Mouse (Mus musculus) adrenal gland, postnatal 4 days (tissue): ENCODE data around the gene Tmc7. TPM values are rescaled to one million over a fixed set of nuclear protein-coding genes. Genes with fewer than 3 reads are reported as not detected.

ENCODE experiments used
- DNase-seq, 2 experiments: peaks; one replicate each; pipeline ENCODE4 v3.0.0; 2021 to 2022; ENCODE audit warnings: low spot score in 2 of 2, mixed read lengths in 2 of 2
- total RNA-seq, 2 experiments: library from RNA; stranded (reverse); gene quantifications; 2 replicates each; pipeline ENCODE4 v1.2.3; 2021

Gene Tmc7
- total RNA-seq, 2 experiments from 2014 or later, result 1.7 to 2.5 TPM

GRCm38 (mm10) chr7:118503844-118504243 lies 80.7 kb downstream of the Tmc7 start:
- no peak for DNase-seq

- no peak for DNase-seq
These were observed 82.2 kb downstream of the Tmc7 start for GRCm38 (mm10) chr7:118502333-118502732.

- DNase-seq, result no peak
These were observed 84.6 kb downstream of the Tmc7 start for GRCm38 (mm10) chr7:118499784-118500435.

- no peak for DNase-seq
These were observed 85.4 kb downstream of the Tmc7 start for GRCm38 (mm10) chr7:118498984-118499783.

GRCm38 (mm10) chr7:118494892-118495579 lies 89.5 kb downstream of the Tmc7 start:
- DNase-seq, result no peak

GRCm38 (mm10) chr7:118493892-118494291 lies 90.6 kb downstream of the Tmc7 start:
- no peak for DNase-seq

- DNase-seq, result peak; percentile 37 to 55
These were observed 92.9 kb downstream of the Tmc7 start, which contains the start of gene Itpripl2 for GRCm38 (mm10) chr7:118491431-118492147. Gene Itpripl2 (minus strand): TSS chr7:118491975.

- DNase-seq, result no peak
These were observed 93.7 kb downstream of the Tmc7 start for GRCm38 (mm10) chr7:118490666-118491430.

- no peak for DNase-seq
These were observed 94.5 kb downstream of the Tmc7 start for GRCm38 (mm10) chr7:118489706-118490665.

GRCm38 (mm10) chr7:118488060-118488664 lies 96.4 kb downstream of the Tmc7 start:
- DNase-seq, result no peak

GRCm38 (mm10) chr7:118486917-118487316 lies 97.6 kb downstream of the Tmc7 start:
- no peak for DNase-seq

Other genes starting within 250 kb of the Tmc7 start
- 10 to 100 TPM; 19.6 to 21.0 TPM for gene Syt17, start 136.5 kb downstream of the Tmc7 start, total RNA-seq
- gene Itpripl2, start 92.8 kb downstream of the Tmc7 start, total RNA-seq, result 10 to 100 TPM; 19.8 to 22.0 TPM
- gene Coq7, start 51.4 kb downstream of the Tmc7 start, total RNA-seq, result 10 to 100 TPM; 48.8 to 49.8 TPM
- under 1 TPM; 0.20 to 0.34 TPM for gene Tmc5, start 12.6 kb upstream of the Tmc7 start, total RNA-seq
- 10 to 100 TPM; 72.9 to 80.0 TPM for gene Gde1, start 121.0 kb upstream of the Tmc7 start, total RNA-seq
- gene Ccp110, start 127.8 kb upstream of the Tmc7 start, total RNA-seq, result 10 to 100 TPM; 13.5 to 15.3 TPM
- gene Vps35l, start 155.5 kb upstream of the Tmc7 start, total RNA-seq, result 10 to 100 TPM; 71.2 to 75.3 TPM